Mouse (Mus musculus): ENCODE measurements around the gene Samd10. TPM values are rescaled to one million over a fixed set of nuclear protein-coding genes. Genes with fewer than 3 reads are reported as not detected.

Samd10 gene
- polyA plus RNA-seq, 1 experiment: 61.7 TPM

DNA sequence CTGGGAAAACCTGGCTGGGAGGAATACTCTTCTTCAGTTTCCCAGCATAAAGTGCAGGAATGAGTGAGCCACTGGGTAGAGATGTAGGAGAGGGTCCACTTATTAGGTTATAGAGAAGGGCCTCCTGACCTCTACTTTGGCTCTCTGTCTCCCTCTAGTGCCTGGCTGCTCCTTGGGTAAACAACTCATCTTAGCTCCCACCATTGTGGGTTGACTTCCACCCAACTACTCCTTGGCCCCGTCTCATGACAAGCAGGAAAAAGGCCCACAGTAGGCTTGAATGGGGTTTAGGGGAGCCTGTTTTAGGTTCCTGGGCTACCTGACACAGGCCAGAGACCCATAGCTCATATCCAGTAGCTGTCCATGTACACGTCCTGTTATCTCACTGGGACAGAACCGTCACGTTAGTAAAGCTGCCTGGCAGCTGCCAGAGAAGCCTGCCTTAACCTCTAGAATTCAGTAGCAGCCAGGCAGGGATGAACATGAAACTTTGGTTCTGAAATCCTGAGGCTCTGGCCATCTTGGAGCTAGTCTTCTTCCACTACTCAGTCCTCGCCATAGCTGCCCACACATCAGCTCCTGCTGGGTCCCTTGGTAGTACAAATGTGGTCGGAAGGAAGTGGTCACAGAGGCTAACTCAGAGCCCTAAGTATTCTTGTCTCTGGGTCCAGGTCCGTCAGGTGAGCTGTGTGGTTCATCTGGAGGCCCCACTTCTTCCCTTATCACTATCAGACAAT, 30.6 kb downstream of the Samd10 start:
- peak; percentile 11; the same call in 1 of the 2 replicates for TF ChIP-seq CTCF (IDR thresholded peaks at IDR 0.05; ENCODE audit: control insufficient read depth, insufficient read depth, insufficient replicate concordance, low read depth, low read length)
- TF ChIP-seq POLR2A (IDR thresholded peaks at IDR 0.05; ENCODE audit: control insufficient read depth, low read depth, low read length): no peak
- no peak overlapping the region for H3K27ac ChIP-seq (ENCODE audit: control insufficient read depth, insufficient read depth, low read depth, low read length)
- H3K4me1 ChIP-seq (ENCODE audit: control insufficient read depth, insufficient read depth, low read length): no peaks in the 10 kb centered on the region; the same call in 1 of the 2 replicates
- H3K4me3 ChIP-seq (ENCODE audit: control insufficient read depth, low read depth, low read length): no peak overlapping the region
- no peaks in the 10 kb centered on the region for H3K36me3 ChIP-seq (ENCODE audit: control insufficient read depth, insufficient read depth, low read length)
- H3K27me3 ChIP-seq (ENCODE audit: control insufficient read depth, insufficient read depth, low read length): no peaks in the 10 kb centered on the region

GRCm38 (mm10) chr2:181567338-181567737, 31.7 kb downstream of the Samd10 start:
- Histone ChIP-seq H3K4me1 (ENCODE audit: control insufficient read depth, insufficient read depth, low read length) (no peaks in the 10 kb centered on the region; the same call in 1 of the 2 replicates), H3K4me3 (ENCODE audit: control insufficient read depth, low read depth, low read length) (no peak overlapping the region), H3K36me3 (ENCODE audit: control insufficient read depth, insufficient read depth, low read length) (no peaks in the 10 kb centered on the region), H3K27ac (ENCODE audit: control insufficient read depth, insufficient read depth, low read depth, low read length) (no peak overlapping the region), H3K27me3 (ENCODE audit: control insufficient read depth, insufficient read depth, low read length) (no peaks in the 10 kb centered on the region)
- TF ChIP-seq POLR2A (IDR thresholded peaks at IDR 0.05; ENCODE audit: control insufficient read depth, low read depth, low read length) (no peak), CTCF (IDR thresholded peaks at IDR 0.05; ENCODE audit: control insufficient read depth, insufficient read depth, insufficient replicate concordance, low read depth, low read length) (no peak)

GRCm38 (mm10) chr2:181553772-181554171, 45.2 kb downstream of the Samd10 start:
- TF ChIP-seq CTCF (IDR thresholded peaks at IDR 0.05; ENCODE audit: control insufficient read depth, insufficient read depth, insufficient replicate concordance, low read depth, low read length) (no peak), POLR2A (IDR thresholded peaks at IDR 0.05; ENCODE audit: control insufficient read depth, low read depth, low read length) (no peak)
- H3K36me3 ChIP-seq (ENCODE audit: control insufficient read depth, insufficient read depth, low read length): peaks cover 2% of the 10 kb centered on the region; the same call in 1 of the 2 replicates
- H3K27me3 ChIP-seq (ENCODE audit: control insufficient read depth, insufficient read depth, low read length): no peaks in the 10 kb centered on the region
- H3K4me1 ChIP-seq (ENCODE audit: control insufficient read depth, insufficient read depth, low read length): no peaks in the 10 kb centered on the region
- H3K27ac ChIP-seq (ENCODE audit: control insufficient read depth, insufficient read depth, low read depth, low read length): no peak overlapping the region
- H3K4me3 ChIP-seq (ENCODE audit: control insufficient read depth, low read depth, low read length): no peak overlapping the region

DNA sequence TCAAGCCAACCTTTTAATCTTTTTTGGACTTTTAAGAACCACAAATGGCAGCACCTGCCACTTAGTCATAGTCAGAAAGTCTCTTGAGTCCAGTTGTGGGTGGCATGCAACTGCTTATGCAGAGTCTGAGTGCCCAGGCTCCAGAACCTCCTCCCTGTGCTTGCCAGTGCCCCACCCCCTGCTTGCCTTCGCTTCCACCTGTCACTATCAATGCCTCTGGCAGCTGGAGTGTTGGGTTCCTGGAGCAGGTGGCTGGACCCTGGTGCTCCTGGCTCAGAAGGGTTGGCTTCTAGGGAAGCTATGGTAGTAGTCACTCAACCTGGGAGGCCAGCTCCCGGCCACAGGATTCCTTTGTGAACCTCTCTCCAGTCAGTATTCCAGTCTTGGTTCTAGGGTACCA, 48.8 kb downstream of the Samd10 start:
- peaks cover 2% of the 10 kb centered on the region for H3K36me3 ChIP-seq (ENCODE audit: control insufficient read depth, insufficient read depth, low read length)
- no peaks in the 10 kb centered on the region for H3K27me3 ChIP-seq (ENCODE audit: control insufficient read depth, insufficient read depth, low read length)
- no peaks in the 10 kb centered on the region for H3K4me1 ChIP-seq (ENCODE audit: control insufficient read depth, insufficient read depth, low read length)
- H3K4me3 ChIP-seq (ENCODE audit: control insufficient read depth, low read depth, low read length): no peak overlapping the region
- TF ChIP-seq POLR2A (IDR thresholded peaks at IDR 0.05; ENCODE audit: control insufficient read depth, low read depth, low read length) (no peak), CTCF (IDR thresholded peaks at IDR 0.05; ENCODE audit: control insufficient read depth, insufficient read depth, insufficient replicate concordance, low read depth, low read length) (no peak)
- no peak overlapping the region for H3K27ac ChIP-seq (ENCODE audit: control insufficient read depth, insufficient read depth, low read depth, low read length)

GRCm38 (mm10) chr2:181548682-181549081, 50.3 kb downstream of the Samd10 start:
- no peaks in the 10 kb centered on the region for H3K4me1 ChIP-seq (ENCODE audit: control insufficient read depth, insufficient read depth, low read length)
- TF ChIP-seq CTCF (IDR thresholded peaks at IDR 0.05; ENCODE audit: control insufficient read depth, insufficient read depth, insufficient replicate concordance, low read depth, low read length) (no peak), POLR2A (IDR thresholded peaks at IDR 0.05; ENCODE audit: control insufficient read depth, low read depth, low read length) (no peak)
- H3K27ac ChIP-seq (ENCODE audit: control insufficient read depth, insufficient read depth, low read depth, low read length): no peak overlapping the region
- no peak overlapping the region for H3K4me3 ChIP-seq (ENCODE audit: control insufficient read depth, low read depth, low read length)
- H3K36me3 ChIP-seq (ENCODE audit: control insufficient read depth, insufficient read depth, low read length): peaks cover 2% of the 10 kb centered on the region
- H3K27me3 ChIP-seq (ENCODE audit: control insufficient read depth, insufficient read depth, low read length): no peaks in the 10 kb centered on the region

DNA sequence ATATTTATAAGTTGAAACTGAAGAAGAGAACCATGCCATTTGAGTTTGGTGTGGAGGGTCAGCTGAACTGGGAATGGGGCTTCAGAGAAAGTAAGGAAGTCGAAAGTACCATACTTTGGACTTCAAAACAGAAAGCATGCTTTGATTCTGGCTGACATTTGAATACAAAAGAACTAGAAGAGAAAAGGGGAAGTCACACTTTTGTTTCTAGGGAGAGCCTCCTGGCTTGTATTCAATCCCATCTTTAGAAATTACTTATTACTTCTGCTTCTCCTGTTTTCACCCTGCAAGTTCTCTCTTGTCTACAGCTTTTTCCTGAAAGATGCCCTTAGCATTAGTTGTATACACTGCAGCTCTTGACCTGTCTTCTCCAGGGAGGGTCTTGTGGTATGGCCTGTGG, 50.8 kb downstream of the Samd10 start:
- Histone ChIP-seq H3K27me3 (ENCODE audit: control insufficient read depth, insufficient read depth, low read length) (no peaks in the 10 kb centered on the region), H3K36me3 (ENCODE audit: control insufficient read depth, insufficient read depth, low read length) (peaks cover 2% of the 10 kb centered on the region), H3K27ac (ENCODE audit: control insufficient read depth, insufficient read depth, low read depth, low read length) (no peak overlapping the region), H3K4me3 (ENCODE audit: control insufficient read depth, low read depth, low read length) (no peak overlapping the region), H3K4me1 (ENCODE audit: control insufficient read depth, insufficient read depth, low read length) (no peaks in the 10 kb centered on the region)
- TF ChIP-seq POLR2A (IDR thresholded peaks at IDR 0.05; ENCODE audit: control insufficient read depth, low read depth, low read length): no peak
- no peak for TF ChIP-seq CTCF (IDR thresholded peaks at IDR 0.05; ENCODE audit: control insufficient read depth, insufficient read depth, insufficient replicate concordance, low read depth, low read length)

DNA sequence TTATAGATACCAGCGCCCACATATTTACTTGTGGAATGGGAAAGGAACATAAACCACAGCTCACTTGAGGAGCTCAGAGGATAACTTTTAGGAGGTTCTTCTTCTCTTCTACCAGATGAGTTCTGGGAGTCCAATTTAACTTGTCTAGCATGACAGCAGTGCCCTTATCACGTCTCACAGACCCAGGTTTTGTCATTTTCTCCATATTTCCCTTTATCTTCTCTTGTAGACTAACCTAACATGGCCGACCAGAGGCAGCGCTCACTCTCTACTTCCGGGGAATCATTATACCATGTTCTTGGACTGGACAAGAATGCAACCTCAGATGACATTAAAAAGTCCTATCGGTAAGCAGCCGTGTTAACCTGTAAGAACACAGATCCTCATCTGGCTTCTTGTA, 52.9 kb downstream of the Samd10 start:
- H3K36me3 ChIP-seq (ENCODE audit: control insufficient read depth, insufficient read depth, low read length): peaks cover 2% of the 10 kb centered on the region

More for the DNA sequence above, 52.9 kb downstream of the Samd10 start:
- TF ChIP-seq CTCF (IDR thresholded peaks at IDR 0.05; ENCODE audit: control insufficient read depth, insufficient read depth, insufficient replicate concordance, low read depth, low read length) (no peak), POLR2A (IDR thresholded peaks at IDR 0.05; ENCODE audit: control insufficient read depth, low read depth, low read length) (no peak)
- no peak overlapping the region for H3K27ac ChIP-seq (ENCODE audit: control insufficient read depth, insufficient read depth, low read depth, low read length)
- no peaks in the 10 kb centered on the region for H3K4me1 ChIP-seq (ENCODE audit: control insufficient read depth, insufficient read depth, low read length)
- H3K4me3 ChIP-seq (ENCODE audit: control insufficient read depth, low read depth, low read length): no peak overlapping the region
- H3K27me3 ChIP-seq (ENCODE audit: control insufficient read depth, insufficient read depth, low read length): no peaks in the 10 kb centered on the region

Other genes starting within 250 kb of the Samd10 start
- gene Zgpat, start 234.3 kb downstream of the Samd10 start, polyA plus RNA-seq (2012; rRNA removed): 15.8 and 16.1 TPM in 2 replicates
- gene Arfrp1, start 233.8 kb downstream of the Samd10 start, polyA plus RNA-seq (2012; rRNA removed): 35.9 and 43.2 TPM in 2 replicates
- gene Lime1, start 219.1 kb downstream of the Samd10 start, polyA plus RNA-seq (2012; rRNA removed): 13.9 and 14.6 TPM in 2 replicates
- gene Zbtb46, start 139.8 kb downstream of the Samd10 start, polyA plus RNA-seq (2012; rRNA removed): 8.3 and 10.1 TPM in 2 replicates
- gene Abhd16b, start 106.0 kb downstream of the Samd10 start, polyA plus RNA-seq (2012; rRNA removed): 141 and 146 TPM in 2 replicates
- 17.4 and 17.5 TPM in 2 replicates for gene Tpd52l2, start 102.1 kb downstream of the Samd10 start, polyA plus RNA-seq (2012; rRNA removed)
- gene Dnajc5, start 78.7 kb downstream of the Samd10 start, polyA plus RNA-seq (2012; rRNA removed): 16.6 and 19.8 TPM in 2 replicates
- 44.4 and 44.5 TPM in 2 replicates for gene Uckl1, start 14.3 kb downstream of the Samd10 start, polyA plus RNA-seq (2012; rRNA removed)
- 19.5 and 20.1 TPM in 2 replicates for gene Prpf6, start 7.3 kb downstream of the Samd10 start, polyA plus RNA-seq (2012; rRNA removed)
- gene Zfp512b, start 6.4 kb downstream of the Samd10 start, polyA plus RNA-seq (2012; rRNA removed): 83.2 and 90.6 TPM in 2 replicates
- 0.16 TPM in 1 of 2 replicates, not detected in the other for gene Gm29797, start 57.8 kb upstream of the Samd10 start, polyA plus RNA-seq (2012; rRNA removed)
- 5.0 and 5.5 TPM in 2 replicates for gene Sox18, start 72.4 kb upstream of the Samd10 start, polyA plus RNA-seq (2012; rRNA removed)
- gene Tcea2, start 81.1 kb upstream of the Samd10 start, polyA plus RNA-seq (2012; rRNA removed): 577 and 632 TPM in 2 replicates
- 25.7 and 28.2 TPM in 2 replicates for gene Rgs19, start 94.8 kb upstream of the Samd10 start, polyA plus RNA-seq (2012; rRNA removed)
- 409 and 417 TPM in 2 replicates for gene Lkaaear1, start 99.2 kb upstream of the Samd10 start, polyA plus RNA-seq (2012; rRNA removed)
- 5.4 and 5.9 TPM in 2 replicates for gene Oprl1, start 115.8 kb upstream of the Samd10 start, polyA plus RNA-seq (2012; rRNA removed)
- 2.9 and 5.3 TPM in 2 replicates for gene Myt1, start 164.1 kb upstream of the Samd10 start, polyA plus RNA-seq (2012; rRNA removed)
- gene Pcmtd2, start 238.6 kb upstream of the Samd10 start, polyA plus RNA-seq (2012; rRNA removed): 24.7 and 25.5 TPM in 2 replicates

All from testis, adult 2 months (tissue).